Mouse (Mus musculus) stomach, postnatal 0 days (tissue): Measurements from ENCODE around the gene Gabrb1.

Experiments used
- CTCF ChIP-seq: IDR thresholded peaks from 2 replicates; pipeline ENCODE4 v1.5.1; 2016; ENCODE audit warnings: antibody characterized with exemption, low read depth, mild to moderate bottlenecking, moderate library complexity
- EP300 ChIP-seq: optimal IDR thresholded peaks from 2 replicates; pipeline ENCODE3; 2016; ENCODE audit warnings: antibody characterized with exemption

- TF ChIP-seq CTCF (no peak), EP300 (no peak)
These were observed 164.9 kb downstream of the Gabrb1 start for GRCm38 (mm10) chr5:71822862-71823261.
